Mouse (Mus musculus): ENCODE measurements around the gene AF366264.
A peak's percentile ranks its signal among the peaks of the same experiment; 100 is the strongest.
"Not testable (repeated sequence)": the region's sequence is repeated elsewhere in the genome, so short reads cannot be mapped to it uniquely, and the experiment has no call there.

AF366264 gene

GRCm38 (mm10) chr8:13838289-13838688 is at the start of gene AF366264:
Gene AF366264, minus strand, starts transcription at chr8:13838389.
- DNase-seq (ENCODE audit: low spot score), result not testable (repeated sequence)

- DNase-seq (ENCODE audit: low spot score), result not testable (repeated sequence)
These were observed 5.1 kb upstream of the AF366264 start for GRCm38 (mm10) chr8:13843286-13843685.

DNA sequence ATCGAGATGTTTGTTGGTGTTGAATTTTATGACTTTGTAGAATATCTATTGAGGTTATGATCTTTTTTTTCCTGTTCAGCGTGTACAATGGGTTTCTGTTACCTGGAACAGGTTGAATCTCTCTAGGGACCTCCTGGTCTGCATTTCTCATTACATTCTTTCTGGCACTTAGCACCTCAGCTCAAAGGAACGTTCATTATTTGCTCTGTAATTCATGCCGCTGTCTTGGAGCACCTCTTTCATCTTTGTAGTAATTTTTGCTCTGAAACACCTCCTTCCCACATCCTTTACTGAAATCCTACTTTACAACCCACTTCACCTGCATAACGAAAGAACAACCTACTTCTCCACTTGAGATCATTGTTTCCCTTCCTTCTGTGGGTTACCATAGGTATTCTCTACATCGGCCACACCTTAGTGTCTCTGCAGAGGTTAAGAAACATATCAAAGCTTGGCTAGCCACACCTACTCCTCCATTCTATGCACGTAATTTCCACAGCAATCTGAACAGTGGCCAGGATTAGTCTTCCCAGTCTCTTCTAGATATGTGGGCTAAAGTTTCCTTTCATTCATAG is 9.5 kb downstream of the AF366264 start:
- DNase-seq (ENCODE audit: low spot score), result no peak

DNA sequence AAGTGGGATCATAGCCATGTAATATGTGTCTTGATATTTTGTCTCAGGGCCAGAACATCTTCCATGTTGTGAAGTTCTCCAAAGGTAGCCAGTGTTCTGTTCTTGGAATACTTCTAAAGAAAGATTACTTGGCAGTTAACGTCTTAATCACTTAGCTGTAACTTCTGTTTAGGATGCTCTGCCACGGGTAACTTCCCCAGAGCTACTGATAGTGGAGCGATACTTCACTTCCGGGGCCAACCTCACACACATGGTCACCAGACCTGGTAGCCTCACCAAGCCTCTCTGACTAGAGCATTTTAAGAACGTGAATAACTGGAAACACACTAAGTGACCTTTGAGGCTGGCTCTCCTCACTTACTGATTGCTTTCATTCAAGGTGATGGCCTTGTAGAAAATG is 38.6 kb downstream of the AF366264 start:
- no peak for DNase-seq (ENCODE audit: low spot score)

DNA sequence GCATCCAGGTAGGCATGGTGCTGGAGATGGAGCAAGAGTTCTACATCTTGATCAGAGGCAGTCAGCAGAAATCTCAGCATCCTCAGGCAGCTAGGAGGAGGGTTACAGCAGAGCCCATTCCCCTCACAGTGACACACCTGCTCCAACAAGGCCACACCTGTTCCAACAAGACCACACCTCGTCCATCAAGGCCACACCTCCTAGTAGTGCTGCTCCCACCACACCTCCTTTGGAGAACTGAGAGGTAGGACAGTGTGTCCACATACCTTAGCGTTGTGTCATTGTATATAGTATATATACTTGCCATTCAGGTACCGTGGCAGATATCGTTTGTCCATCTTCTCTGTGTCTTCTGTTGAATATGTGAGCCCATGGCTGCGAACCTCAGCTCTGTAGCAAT is 40.5 kb downstream of the AF366264 start:
- DNase-seq (ENCODE audit: low spot score), result no peak

DNA sequence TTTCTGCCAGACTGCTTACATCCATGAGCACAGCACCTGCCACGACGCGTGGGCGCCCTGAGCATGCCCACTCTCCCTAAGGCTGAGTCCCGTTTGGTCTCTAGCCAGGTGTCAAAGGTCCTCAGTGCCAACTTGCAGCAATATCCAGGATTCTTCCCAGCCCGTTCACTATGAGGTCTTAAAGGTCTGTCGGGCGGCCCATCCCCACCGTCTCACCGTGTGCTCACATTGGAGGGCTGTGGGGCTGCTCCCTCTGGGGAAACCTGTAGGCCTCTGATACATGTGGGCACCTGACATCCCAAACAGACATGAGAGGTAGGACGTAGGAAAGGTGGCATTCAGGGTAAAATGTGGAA is 44.5 kb downstream of the AF366264 start:
- no peak for DNase-seq (ENCODE audit: low spot score)

- no peak for DNase-seq (ENCODE audit: low spot score)
These were observed 45.0 kb downstream of the AF366264 start for GRCm38 (mm10) chr8:13793097-13793745.

DNA sequence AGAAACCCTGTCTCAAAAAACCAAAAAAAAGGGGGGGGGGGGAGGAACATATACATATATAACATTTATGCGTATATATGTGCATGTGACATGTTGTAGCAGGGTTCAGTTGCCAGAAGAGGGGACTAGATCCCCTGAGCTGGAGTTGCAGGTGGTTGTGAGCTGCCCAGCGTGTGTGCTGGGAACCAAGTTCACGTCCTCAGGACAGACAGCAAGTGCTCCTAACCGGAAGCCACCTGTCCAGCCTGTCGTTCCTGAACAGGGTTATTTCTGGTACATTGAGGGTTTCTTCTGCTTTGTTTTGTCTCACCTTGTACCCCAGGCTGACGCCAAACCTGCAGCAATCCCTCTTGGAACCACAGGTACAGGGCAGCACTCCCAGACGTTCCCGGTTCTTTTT is 48.6 kb downstream of the AF366264 start:
- no peak for DNase-seq (ENCODE audit: low spot score)

- peak; percentile 97 for DNase-seq (ENCODE audit: low spot score)
These were observed 52.4 kb downstream of the AF366264 start for GRCm38 (mm10) chr8:13785764-13786299.

DNA sequence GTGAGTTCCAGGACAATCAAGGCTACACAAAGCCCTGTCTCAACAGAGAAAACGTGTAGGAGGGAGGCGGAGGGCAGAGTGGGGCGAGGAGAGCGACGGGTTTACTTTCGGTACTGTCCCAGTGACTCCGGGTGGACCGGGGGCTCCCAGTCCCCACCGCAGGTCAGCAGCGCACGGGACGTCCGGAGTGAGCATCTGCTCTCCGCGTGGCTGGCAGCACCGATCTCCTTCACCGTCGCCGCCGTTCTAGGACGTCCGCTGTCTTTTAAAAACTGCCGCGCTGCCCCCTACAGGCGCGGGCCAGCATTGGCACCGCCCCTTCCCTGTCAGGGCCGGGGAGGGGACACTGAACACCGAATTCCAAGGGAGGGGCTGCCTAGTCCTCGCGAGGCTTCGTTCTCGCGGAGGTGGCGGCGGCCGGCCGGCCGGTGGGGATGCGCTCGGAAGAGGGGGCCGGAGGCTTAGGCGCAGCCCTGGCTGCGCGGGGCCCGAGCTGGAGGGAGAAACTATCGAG is 52.9 kb downstream of the AF366264 start, which contains the start of gene Upf3a:
Upf3a (plus strand) TSS at position 366 of the 514 bp plus-strand sequence.
- peak; percentile 96 for DNase-seq (ENCODE audit: low spot score)
